Mouse (Mus musculus) frontal cortex, adult (tissue): ENCODE measurements around the gene Bnipl.

Experiments used
- ATAC-seq: cut with Nextera tagmentation; 2 replicates; pipeline ENCODE4 v1.9.2; 2017; ENCODE audit warnings: mild to moderate bottlenecking, moderate library complexity, mixed read lengths; ENCODE audit not compliant: low TSS enrichment

Gene Bnipl

GRCm38 (mm10) chr3:95250783-95251424 is at the start of gene Bnipl:
TSS of gene Bnipl (minus strand) at chr3:95251193.
- ATAC-seq, result no peak

GRCm38 (mm10) chr3:95298018-95298417 is 47.0 kb upstream of the Bnipl start:
- ATAC-seq, result no peak

GRCm38 (mm10) chr3:95296103-95296469 is 45.1 kb upstream of the Bnipl start:
- ATAC-seq, result peak; percentile 71

- no peak for ATAC-seq
Observed at GRCm38 (mm10) chr3:95295321-95296102, 44.5 kb upstream of the Bnipl start.

- ATAC-seq, result no peak
Observed at GRCm38 (mm10) chr3:95294718-95295117, 43.7 kb upstream of the Bnipl start.

GRCm38 (mm10) chr3:95294316-95294715 is 43.3 kb upstream of the Bnipl start:
- no peak for ATAC-seq

- no peak for ATAC-seq
Observed at GRCm38 (mm10) chr3:95293537-95293936, 42.5 kb upstream of the Bnipl start.

GRCm38 (mm10) chr3:95292899-95293298 is 41.9 kb upstream of the Bnipl start:
- no peak for ATAC-seq

GRCm38 (mm10) chr3:95291041-95291440 is 40.0 kb upstream of the Bnipl start:
- no peak for ATAC-seq

- no peak for ATAC-seq
Observed at GRCm38 (mm10) chr3:95290156-95290555, 39.2 kb upstream of the Bnipl start.

GRCm38 (mm10) chr3:95289419-95289818 is 38.4 kb upstream of the Bnipl start:
- no peak for ATAC-seq

- ATAC-seq, result no peak
Observed at GRCm38 (mm10) chr3:95287541-95287940, 36.5 kb upstream of the Bnipl start.

GRCm38 (mm10) chr3:95286510-95286909 is 35.5 kb upstream of the Bnipl start:
- no peak for ATAC-seq

GRCm38 (mm10) chr3:95286011-95286410 is 35.0 kb upstream of the Bnipl start:
- no peak for ATAC-seq

GRCm38 (mm10) chr3:95285390-95285789 is 34.4 kb upstream of the Bnipl start:
- ATAC-seq, result no peak

GRCm38 (mm10) chr3:95284501-95285281 is 33.7 kb upstream of the Bnipl start:
- no peak for ATAC-seq

- ATAC-seq, result no peak
Observed at GRCm38 (mm10) chr3:95284062-95284461, 33.1 kb upstream of the Bnipl start.

- no peak for ATAC-seq
Observed at GRCm38 (mm10) chr3:95283589-95283941, 32.6 kb upstream of the Bnipl start.

- ATAC-seq, result peak; percentile 70
Observed at GRCm38 (mm10) chr3:95282865-95283588, 32.0 kb upstream of the Bnipl start.

- ATAC-seq, result peak; percentile 4; the same call in 1 of the 2 replicates
Observed at GRCm38 (mm10) chr3:95282381-95282864, 31.4 kb upstream of the Bnipl start.

GRCm38 (mm10) chr3:95281216-95282126 is 30.5 kb upstream of the Bnipl start, which contains the start of the genes Mindy1 and Prune1:
TSS of gene Mindy1 (plus strand) at chr3:95281345.
TSS of gene Prune1 (minus strand) at chr3:95282076.
- ATAC-seq, result peak; percentile 87
